Mouse (Mus musculus): ENCODE measurements around the gene Isoc2a. TPM values are rescaled to one million over a fixed set of nuclear protein-coding genes. Genes with fewer than 3 reads are reported as not detected.
A peak's percentile ranks its signal among the peaks of the same experiment; 100 is the strongest.

Isoc2a gene
- total RNA-seq, 1 experiment: 16.1 TPM

GRCm38 (mm10) chr7:4837639-4838038 lies 39.3 kb upstream of the Isoc2a start:
- Histone ChIP-seq H3K9ac (ENCODE audit: insufficient read depth, low read depth, low read length, poor library complexity, severe bottlenecking) (no peak overlapping the region), H3K9me3 (ENCODE audit: control insufficient read depth, insufficient read depth, low read depth, low read length) (no peaks in the 10 kb centered on the region), H3K4me1 (ENCODE audit: control insufficient read depth in 2 of 2, insufficient read depth in 2 of 2, low read length in 2 of 2, poor library complexity in 1 of 2) (peaks cover 2 to 9% of the 10 kb centered on the region in 2 experiments; a peak in 2 of 4 replicates), H3K36me3 (ENCODE audit: control insufficient read depth, insufficient read depth, low read length, poor library complexity, severe bottlenecking) (no peaks in the 10 kb centered on the region), H3K4me3 (ENCODE audit: insufficient read depth in 1 of 2, low read depth in 1 of 2, low read length in 2 of 2, poor library complexity in 1 of 2, severe bottlenecking in 1 of 2) (no peak overlapping the region), H3K27ac (ENCODE audit: insufficient read depth, low read depth, low read length, poor library complexity, severe bottlenecking) (no peak overlapping the region)
- in situ Hi-C loops (cut with MboI; ENCODE audit: low sequenced_read_pairs in 2 of 2, unreplicated experiment in 2 of 2): no loop called here
- no peak for TF ChIP-seq ZC3H11A (IDR thresholded peaks at IDR 0.05; ENCODE audit: borderline replicate concordance, low read depth, low read length)
- no peak for TF ChIP-seq ZNF384 (IDR thresholded peaks at IDR 0.05; ENCODE audit: low read depth, low read length)
- no peak for TF ChIP-seq CHD2 (IDR thresholded peaks at IDR 0.05; ENCODE audit: low read depth, low read length)
- no peak for TF ChIP-seq HCFC1 (IDR thresholded peaks at IDR 0.05; ENCODE audit: borderline replicate concordance, insufficient read depth, low read length)
- no peak for TF ChIP-seq MAFK (IDR thresholded peaks at IDR 0.05; ENCODE audit: insufficient read depth, low read depth, low read length)
- DNase-seq (ENCODE audit: low read depth, low spot score): no peak

- H3K9ac ChIP-seq (ENCODE audit: insufficient read depth, low read depth, low read length, poor library complexity, severe bottlenecking): no peak overlapping the region
- no peak overlapping the region for H3K4me3 ChIP-seq (ENCODE audit: insufficient read depth in 1 of 2, low read depth in 1 of 2, low read length in 2 of 2, poor library complexity in 1 of 2, severe bottlenecking in 1 of 2)
- no peak overlapping the region for H3K27ac ChIP-seq (ENCODE audit: insufficient read depth, low read depth, low read length, poor library complexity, severe bottlenecking)
- in situ Hi-C loops (cut with MboI; ENCODE audit: low sequenced_read_pairs in 2 of 2, unreplicated experiment in 2 of 2): no loop called here
- no peak for DNase-seq (ENCODE audit: low read depth, low spot score)
- no peaks in the 10 kb centered on the region for H3K36me3 ChIP-seq (ENCODE audit: control insufficient read depth, insufficient read depth, low read length, poor library complexity, severe bottlenecking)
- H3K9me3 ChIP-seq (ENCODE audit: control insufficient read depth, insufficient read depth, low read depth, low read length): no peaks in the 10 kb centered on the region
- TF ChIP-seq HCFC1 (IDR thresholded peaks at IDR 0.05; ENCODE audit: borderline replicate concordance, insufficient read depth, low read length) (no peak), MAFK (IDR thresholded peaks at IDR 0.05; ENCODE audit: insufficient read depth, low read depth, low read length) (no peak), ZNF384 (IDR thresholded peaks at IDR 0.05; ENCODE audit: low read depth, low read length) (no peak), CHD2 (IDR thresholded peaks at IDR 0.05; ENCODE audit: low read depth, low read length) (no peak), ZC3H11A (IDR thresholded peaks at IDR 0.05; ENCODE audit: borderline replicate concordance, low read depth, low read length) (no peak)
- H3K4me1 ChIP-seq (ENCODE audit: control insufficient read depth in 2 of 2, insufficient read depth in 2 of 2, low read length in 2 of 2, poor library complexity in 1 of 2): peaks cover 2 to 16% of the 10 kb centered on the region in 2 experiments; a peak in 2 of 4 replicates
Observed at GRCm38 (mm10) chr7:4842077-4842476, 34.9 kb upstream of the Isoc2a start.

- in situ Hi-C loops (cut with MboI; ENCODE audit: low sequenced_read_pairs in 2 of 2, unreplicated experiment in 2 of 2): no loop called here
- Histone ChIP-seq H3K36me3 (ENCODE audit: control insufficient read depth, insufficient read depth, low read length, poor library complexity, severe bottlenecking) (no peaks in the 10 kb centered on the region), H3K9me3 (ENCODE audit: control insufficient read depth, insufficient read depth, low read depth, low read length) (no peaks in the 10 kb centered on the region), H3K4me3 (ENCODE audit: insufficient read depth in 1 of 2, low read depth in 1 of 2, low read length in 2 of 2, poor library complexity in 1 of 2, severe bottlenecking in 1 of 2) (peak overlapping the region; percentile 63 to 75; a peak in 3 of 4 replicates), H3K9ac (ENCODE audit: insufficient read depth, low read depth, low read length, poor library complexity, severe bottlenecking) (no peak overlapping the region), H3K4me1 (ENCODE audit: control insufficient read depth in 2 of 2, insufficient read depth in 2 of 2, low read length in 2 of 2, poor library complexity in 1 of 2) (peaks cover 2 to 15% of the 10 kb centered on the region in 2 experiments; a peak in 2 of 4 replicates), H3K27ac (ENCODE audit: insufficient read depth, low read depth, low read length, poor library complexity, severe bottlenecking) (no peak overlapping the region)
- no peak for DNase-seq (ENCODE audit: low read depth, low spot score)
- TF ChIP-seq HCFC1 (IDR thresholded peaks at IDR 0.05; ENCODE audit: borderline replicate concordance, insufficient read depth, low read length) (no peak), ZC3H11A (IDR thresholded peaks at IDR 0.05; ENCODE audit: borderline replicate concordance, low read depth, low read length) (no peak), CHD2 (IDR thresholded peaks at IDR 0.05; ENCODE audit: low read depth, low read length) (no peak), ZNF384 (IDR thresholded peaks at IDR 0.05; ENCODE audit: low read depth, low read length) (no peak), MAFK (IDR thresholded peaks at IDR 0.05; ENCODE audit: insufficient read depth, low read depth, low read length) (no peak)
Observed at GRCm38 (mm10) chr7:4842634-4843131, 34.3 kb upstream of the Isoc2a start.

GRCm38 (mm10) chr7:4843604-4844244 lies 33.2 kb upstream of the Isoc2a start:
- Histone ChIP-seq H3K9me3 (ENCODE audit: control insufficient read depth, insufficient read depth, low read depth, low read length) (no peaks in the 10 kb centered on the region), H3K9ac (ENCODE audit: insufficient read depth, low read depth, low read length, poor library complexity, severe bottlenecking) (peak overlapping the region; percentile 33), H3K4me3 (ENCODE audit: insufficient read depth in 1 of 2, low read depth in 1 of 2, low read length in 2 of 2, poor library complexity in 1 of 2, severe bottlenecking in 1 of 2) (peak overlapping the region; percentile 63 to 75; a peak in 3 of 4 replicates), H3K36me3 (ENCODE audit: control insufficient read depth, insufficient read depth, low read length, poor library complexity, severe bottlenecking) (no peaks in the 10 kb centered on the region), H3K27ac (ENCODE audit: insufficient read depth, low read depth, low read length, poor library complexity, severe bottlenecking) (no peak overlapping the region), H3K4me1 (ENCODE audit: control insufficient read depth in 2 of 2, insufficient read depth in 2 of 2, low read length in 2 of 2, poor library complexity in 1 of 2) (peaks cover 2 to 14% of the 10 kb centered on the region in 2 experiments; a peak in 2 of 4 replicates)
- TF ChIP-seq MAFK (IDR thresholded peaks at IDR 0.05; ENCODE audit: insufficient read depth, low read depth, low read length): no peak
- no peak for TF ChIP-seq ZC3H11A (IDR thresholded peaks at IDR 0.05; ENCODE audit: borderline replicate concordance, low read depth, low read length)
- no peak for TF ChIP-seq ZNF384 (IDR thresholded peaks at IDR 0.05; ENCODE audit: low read depth, low read length)
- TF ChIP-seq CHD2 (IDR thresholded peaks at IDR 0.05; ENCODE audit: low read depth, low read length): no peak
- no peak for TF ChIP-seq HCFC1 (IDR thresholded peaks at IDR 0.05; ENCODE audit: borderline replicate concordance, insufficient read depth, low read length)
- no peak for DNase-seq (ENCODE audit: low read depth, low spot score)
- in situ Hi-C loops (cut with MboI; ENCODE audit: low sequenced_read_pairs in 2 of 2, unreplicated experiment in 2 of 2): no loop called here

Data from ES-E14 (cell line).